Mouse (Mus musculus) midbrain, embryonic 14.5 days (tissue): ENCODE data around the gene Il4ra. TPM values are rescaled to one million over a fixed set of nuclear protein-coding genes. Genes with fewer than 3 reads are reported as not detected.

Source experiments
- ATAC-seq: fragments of 200-750 bp; cut with Nextera tagmentation; 2 replicates; pipeline ENCODE4 v1.8.0; 2017; ENCODE audit warnings: moderate number of reproducible peaks, moderate library complexity; ENCODE audit not compliant: low FRiP score, low TSS enrichment
- DNase-seq: peaks from one replicate; pipeline ENCODE4 v3.0.0-alpha.2; 2015
- H3K27ac ChIP-seq: fragments of 300-500 bp; sonication (generic); replicated peaks from 2 replicates; pipeline ENCODE4 v1.5.1; 2014; ENCODE audit warnings: mild to moderate bottlenecking, low read depth, low read length, moderate library complexity
- H3K27me3 ChIP-seq: fragments of 300-500 bp; sonication (generic); 2 replicates; pipeline ENCODE4 v1.6.1; 2014; ENCODE audit warnings: low read length, control low read depth, mixed read lengths; ENCODE audit not compliant: control insufficient read depth, insufficient read depth
- H3K36me3 ChIP-seq: fragments of 300-500 bp; sonication (generic); 2 replicates; pipeline ENCODE4 v1.6.1; 2014; ENCODE audit warnings: low read length, control low read depth; ENCODE audit not compliant: control insufficient read depth, insufficient read depth
- H3K4me1 ChIP-seq: fragments of 300-500 bp; sonication (generic); 2 replicates; pipeline ENCODE4 v1.6.1; 2014; ENCODE audit warnings: mild to moderate bottlenecking, antibody characterized with exemption, low read length, control low read depth; ENCODE audit not compliant: control insufficient read depth, insufficient read depth
- H3K4me2 ChIP-seq: fragments of 300-500 bp; sonication (generic); 2 replicates; pipeline ENCODE4 v1.6.1; 2014; ENCODE audit warnings: mild to moderate bottlenecking, low read length, moderate library complexity
- H3K4me3 ChIP-seq: fragments of 300-500 bp; sonication (generic); replicated peaks from 2 replicates; pipeline ENCODE4 v1.5.1; 2014; ENCODE audit warnings: low read depth, low read length
- H3K9ac ChIP-seq: fragments of 300-500 bp; sonication (generic); replicated peaks from 2 replicates; pipeline ENCODE4 v1.6.1; 2014; ENCODE audit warnings: mild to moderate bottlenecking, low read length, moderate library complexity
- H3K9me3 ChIP-seq: fragments of 300-500 bp; sonication (generic); 2 replicates; pipeline ENCODE4 v1.6.1; 2016; ENCODE audit warnings: low read length, control low read depth, mixed read lengths; ENCODE audit not compliant: control insufficient read depth
- WGBS: fragments of 180-500 bp; shearing (Covaris S2); extraction: QIAGEN DNeasy Blood & Tissue Kit; methylation state at CpG from one replicate; pipeline ENCODE4 v1.1.7; 2014; 5-methylcytosine and 5-hydroxymethylcytosine counted together
- polyA plus RNA-seq: library from polyadenylated mRNA; unstranded; fragments of >200 nt; fragmentation: Nextera tagmentation; extraction: Ambion mirVana; gene quantifications from 2 replicates; pipeline ENCODE4 v1.2.1, GENCODE M21; 2014

The Il4ra gene
- polyA plus RNA-seq, 1 experiment from 2014 or later: 4.7 TPM

DNA sequence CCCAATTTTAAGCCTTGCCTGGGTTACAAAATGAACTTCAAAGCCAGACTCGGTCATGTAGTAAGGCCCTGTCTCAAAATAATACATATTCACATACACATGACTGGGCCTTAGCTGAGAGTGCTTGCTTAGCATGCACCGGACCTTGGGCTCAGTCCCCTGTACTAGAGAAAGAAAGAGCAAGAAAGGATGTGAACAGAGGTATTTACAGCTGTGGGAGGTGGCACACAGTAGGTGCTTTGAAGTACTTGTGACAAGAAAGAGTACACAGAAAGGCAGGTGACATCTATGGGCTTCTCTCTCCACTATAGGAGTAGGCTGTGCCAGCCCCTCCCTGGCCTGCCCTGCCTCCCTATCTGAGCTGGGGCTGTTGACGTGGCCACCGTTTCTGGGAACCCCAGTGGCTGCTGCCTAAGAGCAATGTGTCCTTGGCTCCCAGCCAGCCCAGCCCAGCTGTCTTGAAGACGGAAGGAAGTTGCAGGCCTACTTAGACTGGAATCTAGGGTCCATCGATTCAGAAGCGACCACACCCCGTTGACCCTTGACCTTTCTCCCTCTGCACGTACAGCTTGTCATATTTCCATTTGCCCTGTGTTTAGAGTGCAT lies 9.3 kb downstream of the Il4ra start:
- WGBS: 68% methylated on average over 9 of the region's 9 CpGs
- DNase-seq: peak; percentile 17

GRCm38 (mm10) chr7:125562413-125562812 lies 10.5 kb downstream of the Il4ra start:
- H3K9me3 ChIP-seq: no peaks in the 10 kb centered on the region
- ATAC-seq: no peak
- no peaks in the 10 kb centered on the region for H3K4me1 ChIP-seq
- H3K27me3 ChIP-seq: no peaks in the 10 kb centered on the region
- no peak overlapping the region for H3K4me3 ChIP-seq
- H3K4me2 ChIP-seq: no peak overlapping the region
- no peak overlapping the region for H3K9ac ChIP-seq
- H3K27ac ChIP-seq: no peak overlapping the region
- DNase-seq: no peak
- no peaks in the 10 kb centered on the region for H3K36me3 ChIP-seq
- WGBS: 74% methylated on average over 4 of the region's 4 CpGs

More for the DNA sequence above, 9.3 kb downstream of the Il4ra start:
- H3K36me3 ChIP-seq: no peaks in the 10 kb centered on the region
- no peaks in the 10 kb centered on the region for H3K4me1 ChIP-seq
- ATAC-seq: no peak; the same call in 1 of the 2 replicates
- no peak overlapping the region for H3K27ac ChIP-seq
- H3K9ac ChIP-seq: no peak overlapping the region
- no peak overlapping the region for H3K4me3 ChIP-seq
- H3K9me3 ChIP-seq: no peaks in the 10 kb centered on the region
- H3K27me3 ChIP-seq: no peaks in the 10 kb centered on the region
- H3K4me2 ChIP-seq: no peak overlapping the region

DNA sequence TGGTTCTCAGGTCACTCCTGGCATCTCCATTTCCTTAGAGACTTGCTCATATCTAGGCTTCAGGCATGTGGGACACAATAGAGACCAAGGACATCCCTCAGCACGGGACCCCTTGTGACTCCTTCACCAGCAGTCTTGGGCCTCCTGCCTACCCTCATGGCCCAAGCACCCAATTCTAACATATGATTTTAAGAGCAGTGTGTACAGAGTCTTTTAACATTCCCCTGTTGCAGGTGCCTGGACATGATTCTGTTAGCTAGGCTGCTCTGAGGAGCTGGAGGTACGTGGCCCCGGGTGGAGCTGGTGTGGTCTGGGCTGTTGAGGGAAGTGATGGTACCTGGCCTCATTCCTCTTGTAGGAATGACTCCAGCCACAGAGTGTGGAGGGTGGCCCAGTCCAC lies 11.2 kb downstream of the Il4ra start:
- H3K9ac ChIP-seq: no peak overlapping the region
- no peaks in the 10 kb centered on the region for H3K9me3 ChIP-seq
- no peaks in the 10 kb centered on the region for H3K36me3 ChIP-seq
- H3K4me3 ChIP-seq: no peak overlapping the region
- 94% methylated on average over 3 of the region's 3 CpGs for WGBS
- H3K27me3 ChIP-seq: no peaks in the 10 kb centered on the region
- no peaks in the 10 kb centered on the region for H3K4me1 ChIP-seq
- no peak for DNase-seq
- no peak overlapping the region for H3K27ac ChIP-seq
- ATAC-seq: no peak
- H3K4me2 ChIP-seq: no peak overlapping the region

- WGBS: 52% methylated on average over 11 of the region's 11 CpGs
- DNase-seq (no peak), ATAC-seq (no peak)
- Histone ChIP-seq H3K36me3 (no peaks in the 10 kb centered on the region), H3K4me3 (no peak overlapping the region), H3K27ac (no peak overlapping the region), H3K9me3 (no peaks in the 10 kb centered on the region), H3K4me2 (no peak overlapping the region), H3K27me3 (no peaks in the 10 kb centered on the region), H3K9ac (no peak overlapping the region), H3K4me1 (no peaks in the 10 kb centered on the region)
Measured at GRCm38 (mm10) chr7:125564316-125565024, 12.6 kb downstream of the Il4ra start.

GRCm38 (mm10) chr7:125565516-125566285 lies 13.8 kb downstream of the Il4ra start:
- no peak for ATAC-seq
- Histone ChIP-seq H3K9me3 (no peaks in the 10 kb centered on the region), H3K4me1 (no peaks in the 10 kb centered on the region), H3K27me3 (no peaks in the 10 kb centered on the region), H3K4me2 (no peak overlapping the region), H3K36me3 (no peaks in the 10 kb centered on the region), H3K4me3 (no peak overlapping the region), H3K9ac (no peak overlapping the region), H3K27ac (no peak overlapping the region)
- DNase-seq: no peak
- 62% methylated on average over 12 of the region's 12 CpGs for WGBS

DNA sequence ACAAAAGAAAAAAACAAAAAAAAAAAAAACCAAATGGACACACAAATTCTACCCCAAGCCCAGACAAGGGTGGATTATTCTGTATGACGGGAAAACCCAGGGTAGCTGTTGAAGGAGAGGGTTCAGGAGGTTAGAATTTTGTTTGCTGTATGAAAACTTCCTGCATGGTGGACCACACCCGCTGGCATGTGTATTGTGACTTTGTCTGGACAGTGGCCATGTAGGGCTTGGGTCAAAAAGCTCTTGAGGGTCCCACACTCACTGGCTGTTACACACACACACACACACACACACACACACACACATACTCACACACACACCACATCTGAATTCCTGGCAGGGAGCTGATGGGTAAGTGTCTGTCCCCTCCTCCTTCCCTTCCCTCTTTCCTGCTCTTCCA lies 14.5 kb downstream of the Il4ra start:
- no peaks in the 10 kb centered on the region for H3K4me1 ChIP-seq
- H3K27me3 ChIP-seq: no peaks in the 10 kb centered on the region
- H3K36me3 ChIP-seq: no peaks in the 10 kb centered on the region
- H3K4me3 ChIP-seq: no peak overlapping the region
- no peak for DNase-seq
- H3K4me2 ChIP-seq: no peak overlapping the region
- no peak overlapping the region for H3K27ac ChIP-seq
- no peaks in the 10 kb centered on the region for H3K9me3 ChIP-seq
- no peak overlapping the region for H3K9ac ChIP-seq
- no peak for ATAC-seq
- WGBS: 84% methylated on average over 2 of the region's 2 CpGs

GRCm38 (mm10) chr7:125568888-125569287 lies 17.0 kb downstream of the Il4ra start:
- H3K4me1 ChIP-seq: peaks cover 6% of the 10 kb centered on the region; the same call in 1 of the 2 replicates
- DNase-seq (no peak), ATAC-seq (no peak)
- H3K27me3 ChIP-seq: no peaks in the 10 kb centered on the region
- 89% methylated on average over 8 of the region's 8 CpGs for whole genome bisulfite sequencing
- H3K4me2 ChIP-seq: no peak overlapping the region
- no peaks in the 10 kb centered on the region for H3K9me3 ChIP-seq
- H3K4me3 ChIP-seq: no peak overlapping the region
- no peak overlapping the region for H3K27ac ChIP-seq
- no peaks in the 10 kb centered on the region for H3K36me3 ChIP-seq
- no peak overlapping the region for H3K9ac ChIP-seq

- 63% methylated on average over 19 of the region's 19 CpGs for WGBS
- ATAC-seq: no peak
- H3K4me2 ChIP-seq: peak overlapping the region; percentile 21
Measured at GRCm38 (mm10) chr7:125571891-125572290, 20.0 kb downstream of the Il4ra start.

More at GRCm38 (mm10) chr7:125571891-125572290, 20.0 kb downstream of the Il4ra start:
- H3K27ac ChIP-seq: peak overlapping the region; percentile 58
- peak; percentile 68 for DNase-seq
- no peaks in the 10 kb centered on the region for H3K27me3 ChIP-seq
- H3K4me1 ChIP-seq: peaks cover 6% of the 10 kb centered on the region; the same call in 1 of the 2 replicates
- H3K9me3 ChIP-seq: no peaks in the 10 kb centered on the region
- no peaks in the 10 kb centered on the region for H3K36me3 ChIP-seq
- 0 out of 2 replicates have a peak overlapping the region, but pooled peaks have one; percentile 16 for H3K9ac ChIP-seq
- no peak overlapping the region for H3K4me3 ChIP-seq
